Mouse (Mus musculus) cortical plate, adult 2 months (tissue): Measurements from ENCODE around the gene Zmiz1. TPM values are rescaled to one million over a fixed set of nuclear protein-coding genes. Genes with fewer than 3 reads are reported as not detected.

Experiments used
- H3K27ac ChIP-seq: fragments of 200-500 bp; 2 replicates; pipeline ENCODE4 v1.5.1; 2012; ENCODE audit warnings: low read length, control low read depth, inconsistent platforms; ENCODE audit not compliant: insufficient read depth
- H3K4me1 ChIP-seq: fragments of 200-500 bp; 2 replicates; pipeline ENCODE4 v1.6.1; 2011; ENCODE audit warnings: low read length; ENCODE audit not compliant: control insufficient read depth, insufficient read depth
- H3K4me3 ChIP-seq: fragments of 200-500 bp; 2 replicates; pipeline ENCODE4 v1.5.1; 2011; ENCODE audit warnings: mild to moderate bottlenecking, low read length, control low read depth; ENCODE audit not compliant: insufficient read depth
- CTCF ChIP-seq: fragments of 200-500 bp; IDR thresholded peaks from 2 replicates; pipeline ENCODE4 v1.5.1; 2011; ENCODE audit warnings: mild to moderate bottlenecking, control low read depth, low read length; ENCODE audit not compliant: insufficient read depth; ENCODE audit errors: extremely low read depth
- POLR2A ChIP-seq: fragments of 200-500 bp; IDR thresholded peaks from 2 replicates; pipeline ENCODE4 v1.6.1; 2011; ENCODE audit warnings: mild to moderate bottlenecking, low read length, control low read depth; ENCODE audit not compliant: insufficient read depth; ENCODE audit errors: extremely low read depth
- polyA plus RNA-seq: library from polyadenylated mRNA; depleted of rRNA; stranded (reverse); fragments of >200 nt; gene quantifications from 2 replicates; pipeline ENCODE4 v1.2.3, GENCODE M21; 2012

The Zmiz1 gene
- polyA plus RNA-seq, 1 experiment: 36.9 TPM

GRCm38 (mm10) chr14:25635746-25636145 is 176.8 kb downstream of the Zmiz1 start:
- no peak overlapping the region for H3K4me3 ChIP-seq
- H3K4me1 ChIP-seq: peaks cover 10% of the 10 kb centered on the region
- TF ChIP-seq CTCF (no peak), POLR2A (no peak)
- no peak overlapping the region for H3K27ac ChIP-seq

GRCm38 (mm10) chr14:25636297-25636696 is 177.3 kb downstream of the Zmiz1 start:
- Histone ChIP-seq H3K4me1 (peaks cover 8% of the 10 kb centered on the region), H3K27ac (no peak overlapping the region), H3K4me3 (no peak overlapping the region)
- no peak for TF ChIP-seq POLR2A
- TF ChIP-seq CTCF: no peak

- H3K27ac ChIP-seq: no peak overlapping the region
- no peak overlapping the region for H3K4me3 ChIP-seq
- no peak for TF ChIP-seq POLR2A
- TF ChIP-seq CTCF: no peak
- peaks cover 8% of the 10 kb centered on the region for H3K4me1 ChIP-seq
Measured at GRCm38 (mm10) chr14:25639120-25639758, 180.3 kb downstream of the Zmiz1 start.

GRCm38 (mm10) chr14:25639979-25640378 is 181.0 kb downstream of the Zmiz1 start:
- no peak overlapping the region for H3K4me3 ChIP-seq
- H3K4me1 ChIP-seq: peaks cover 8% of the 10 kb centered on the region
- TF ChIP-seq CTCF (no peak), POLR2A (no peak)
- H3K27ac ChIP-seq: no peak overlapping the region

GRCm38 (mm10) chr14:25640421-25641056 is 181.6 kb downstream of the Zmiz1 start:
- Histone ChIP-seq H3K27ac (no peak overlapping the region), H3K4me3 (no peak overlapping the region), H3K4me1 (peaks cover 6% of the 10 kb centered on the region)
- TF ChIP-seq POLR2A (no peak), CTCF (no peak)

- Histone ChIP-seq H3K27ac (no peak overlapping the region), H3K4me3 (no peak overlapping the region), H3K4me1 (peaks cover 5% of the 10 kb centered on the region)
- TF ChIP-seq CTCF: no peak
- TF ChIP-seq POLR2A: no peak
Measured at GRCm38 (mm10) chr14:25641067-25641466, 182.1 kb downstream of the Zmiz1 start.

GRCm38 (mm10) chr14:25645717-25646116 is 186.7 kb downstream of the Zmiz1 start:
- Histone ChIP-seq H3K4me3 (no peak overlapping the region), H3K27ac (no peak overlapping the region), H3K4me1 (no peaks in the 10 kb centered on the region)
- TF ChIP-seq CTCF (no peak), POLR2A (no peak)

GRCm38 (mm10) chr14:25646161-25646621 is 187.2 kb downstream of the Zmiz1 start:
- H3K27ac ChIP-seq: no peak overlapping the region
- no peak overlapping the region for H3K4me3 ChIP-seq
- no peak for TF ChIP-seq POLR2A
- peak; percentile 94 for TF ChIP-seq CTCF
- H3K4me1 ChIP-seq: no peaks in the 10 kb centered on the region

- Histone ChIP-seq H3K4me3 (no peak overlapping the region), H3K4me1 (peaks cover 9% of the 10 kb centered on the region), H3K27ac (no peak overlapping the region)
- TF ChIP-seq CTCF: no peak
- no peak for TF ChIP-seq POLR2A
Measured at GRCm38 (mm10) chr14:25651131-25651530, 192.1 kb downstream of the Zmiz1 start.

- H3K4me1 ChIP-seq: peaks cover 9% of the 10 kb centered on the region
- TF ChIP-seq CTCF: no peak
- TF ChIP-seq POLR2A: no peak
- H3K27ac ChIP-seq: no peak overlapping the region
- no peak overlapping the region for H3K4me3 ChIP-seq
Measured at GRCm38 (mm10) chr14:25651905-25652304, 192.9 kb downstream of the Zmiz1 start.
